Mouse (Mus musculus): ENCODE measurements around the gene Akr7a5.

DNA sequence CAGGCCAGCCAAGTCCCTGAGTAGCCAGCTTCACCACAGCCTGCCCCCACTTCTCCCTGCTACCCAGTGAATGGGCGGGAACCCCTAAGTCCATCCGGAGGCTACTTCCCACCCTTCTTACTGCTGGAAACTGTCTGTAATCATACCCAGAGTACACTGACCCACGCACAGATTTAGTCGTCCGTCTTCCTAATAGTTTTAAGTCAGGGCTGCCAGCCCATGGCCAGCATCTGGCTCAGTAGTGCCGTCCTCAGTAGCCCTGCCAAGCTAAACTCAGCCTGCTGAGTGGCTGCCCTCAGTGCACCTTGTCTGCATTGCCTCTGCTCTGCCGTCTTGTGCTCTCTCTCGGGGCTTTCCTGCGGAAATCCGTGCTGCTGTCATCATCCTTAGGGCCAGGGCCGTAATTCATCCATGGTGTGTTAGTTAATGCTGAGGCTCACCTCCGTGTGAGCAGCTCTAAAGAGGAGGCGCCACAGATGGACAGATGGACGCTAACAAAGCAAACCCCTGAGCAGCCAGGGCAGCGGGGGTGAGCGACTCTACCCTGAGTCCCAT, 28.7 kb upstream of the Akr7a5 start:
- TF ChIP-seq MAFK (IDR thresholded peaks at IDR 0.05; ENCODE audit: insufficient read depth, low read depth, low read length) (no peak), ZNF384 (IDR thresholded peaks at IDR 0.05; ENCODE audit: low read depth, low read length) (no peak), ZC3H11A (IDR thresholded peaks at IDR 0.05; ENCODE audit: borderline replicate concordance, low read depth, low read length) (no peak)

Data from ES-E14 (cell line).